Mouse (Mus musculus): Measurements from ENCODE around the gene Rpl21.

- no peak for TF ChIP-seq POLR2A (IDR thresholded peaks at IDR 0.05; ENCODE audit: extremely low read depth, insufficient read depth, low read length)
- no peak for TF ChIP-seq CTCF (IDR thresholded peaks at IDR 0.05; ENCODE audit: extremely low read depth, insufficient read depth, low read length)
These were observed 7.7 kb downstream of the Rpl21 start for GRCm38 (mm10) chr5:146840422-146840821.

Measured in cortical plate, adult 2 months (tissue).